In genomic region chr5:112243539-112244274, GRCm38 (mm10) we compare ENCODE assay signal across 14 mouse cellular contexts. TPM values are rescaled to one million over a fixed set of nuclear protein-coding genes. Genes with fewer than 3 reads are reported as not detected.
DNase-seq lines count a peak whose midpoint lies in the region; ATAC-seq and TF ChIP-seq lines count a peak whose summit lies in the region.
"Had no signal": no experiment of that assay in that cellular context is flagged by ENCODE, and none has a peak within 500 bp of the region (broad histone marks: within the 10 kb centered on the region; RNA-seq: fewer than 3 reads in every experiment).

No protein-coding gene starts in this region.

- DNase-seq in 416B (ENCODE audit: low read depth): peak; percentile 47
- peak; percentile 38 for DNase-seq in kidney, postnatal 10 days
- DNase-seq in midbrain, embryonic 11.5 days (ENCODE audit: low spot score, missing footprints): no peak
- no peak for DNase-seq in lung, postnatal 25 days (ENCODE audit: low spot score)
- DNase-seq in cerebellum, postnatal 36 days: no peak
- DNase-seq: cerebellum, adult 18-20 months; layer of hippocampus, postnatal 36 days; left cerebral cortex, postnatal 4 days; lung, embryonic 14.5 days; thymus, adult 2 months had no signal

- peaks cover 29% of the 10 kb centered on the region for H3K4me1 ChIP-seq in liver, embryonic 16.5 days (ENCODE audit: control insufficient read depth, low read depth, low read length)
- peaks cover 16% of the 10 kb centered on the region for H3K4me1 ChIP-seq in midbrain, embryonic 11.5 days (ENCODE audit: control insufficient read depth, insufficient read depth, low read length)

- H3K4me3 ChIP-seq in C2C12 (ENCODE audit: insufficient read depth, poor library complexity, severe bottlenecking): no peak overlapping the region
- H3K4me3 ChIP-seq in liver, embryonic 16.5 days (ENCODE audit: low read depth, low read length): no peak overlapping the region
- no peak overlapping the region for H3K4me3 ChIP-seq in midbrain, embryonic 11.5 days (ENCODE audit: low read depth, low read length)

- no peak for TF ChIP-seq CTCF in C2C12 (IDR thresholded peaks at IDR 0.05; ENCODE audit: control insufficient read depth, insufficient read depth, insufficient read length)

- peak overlapping the region; percentile 52; the same call in 1 of the 2 replicates for H3K27ac ChIP-seq in liver, embryonic 16.5 days (ENCODE audit: low read length)
- H3K27ac ChIP-seq in midbrain, embryonic 11.5 days (ENCODE audit: low read depth, low read length): no peak overlapping the region
- H3K27ac ChIP-seq: hindbrain, embryonic 14.5 days had no signal

- no peak overlapping the region for H3ac ChIP-seq in C2C12 (ENCODE audit: control insufficient read depth, insufficient read length, low read depth)

- H3K4me2 ChIP-seq in liver, embryonic 16.5 days (ENCODE audit: low read depth, low read length): 0 out of 2 replicates have a peak overlapping the region, but pooled peaks have one; percentile 2
- no peak overlapping the region for H3K4me2 ChIP-seq in midbrain, embryonic 11.5 days
- H3K4me2 ChIP-seq: hindbrain, embryonic 14.5 days; lung, embryonic 14.5 days had no signal

- ATAC-seq in liver, embryonic 16.5 days (ENCODE audit: low read depth): peak; percentile 38; the same call in 1 of the 2 replicates
- ATAC-seq in midbrain, embryonic 11.5 days (ENCODE audit: low FRiP score): no peak
- ATAC-seq: midbrain, embryonic 16.5 days had no signal

- no peaks in the 10 kb centered on the region for H3K79me3 ChIP-seq in C2C12 (ENCODE audit: low read depth)

- no peaks in the 10 kb centered on the region for H3K9me3 ChIP-seq in liver, embryonic 16.5 days (replicated peaks; ENCODE audit: control insufficient read depth, low read length)
- no peaks in the 10 kb centered on the region for H3K9me3 ChIP-seq in midbrain, embryonic 11.5 days (ENCODE audit: control insufficient read depth, low read length)

- no peaks in the 10 kb centered on the region for H3K27me3 ChIP-seq in C2C12 (ENCODE audit: control insufficient read depth, insufficient read depth, insufficient read length)
- H3K27me3 ChIP-seq in liver, embryonic 16.5 days (ENCODE audit: control insufficient read depth, insufficient read depth, low read depth, low read length): no peaks in the 10 kb centered on the region
- H3K27me3 ChIP-seq in midbrain, embryonic 11.5 days (ENCODE audit: control insufficient read depth, insufficient read depth, low read length): no peaks in the 10 kb centered on the region

- H3K36me3 ChIP-seq in C2C12 (ENCODE audit: control insufficient read depth, insufficient read depth): no peaks in the 10 kb centered on the region
- H3K36me3 ChIP-seq in liver, embryonic 16.5 days (ENCODE audit: control insufficient read depth, insufficient read depth): no peaks in the 10 kb centered on the region
- no peaks in the 10 kb centered on the region for H3K36me3 ChIP-seq in midbrain, embryonic 11.5 days (ENCODE audit: control insufficient read depth, insufficient read depth, low read length)

- no peak overlapping the region for H3K9ac ChIP-seq in liver, embryonic 16.5 days (ENCODE audit: low read depth, low read length)
- H3K9ac ChIP-seq in midbrain, embryonic 11.5 days (ENCODE audit: low read length): no peak overlapping the region
- H3K9ac ChIP-seq: hindbrain, embryonic 14.5 days; lung, embryonic 14.5 days had no signal

- H3K79me2 ChIP-seq in C2C12 (ENCODE audit: control insufficient read depth, insufficient read depth): no peaks in the 10 kb centered on the region

- 32% methylated on average over 10 of the region's 10 CpGs for WGBS in liver, embryonic 16.5 days (ENCODE audit: insufficient replicate concordance)
- WGBS in midbrain, embryonic 11.5 days: 73% methylated on average over 10 of the region's 10 CpGs

TF ChIP-seq in C2C12, 6 proteins besides CTCF, POLR2A, EP300 and RAD21:
- TF ChIP-seq MYOG (IDR thresholded peaks at IDR 0.05; ENCODE audit: control insufficient read depth, extremely low read depth, insufficient read length) (no peak), MYOD1 (IDR thresholded peaks at IDR 0.05; ENCODE audit: control insufficient read depth, insufficient read length, low read depth) (no peak), FOSL1 (IDR thresholded peaks at IDR 0.05; ENCODE audit: insufficient read depth, low read length, poor library complexity, severe bottlenecking) (no peak), CEBPB (IDR thresholded peaks at IDR 0.05; ENCODE audit: low read depth) (peak; percentile 50), MAX (IDR thresholded peaks at IDR 0.05) (no peak), USF1 (IDR thresholded peaks at IDR 0.05; ENCODE audit: low read depth) (no peak)

RNA-seq across cellular contexts. Expression of gene Cryba4, which starts 8.6 kb away (rescaled TPM):
- polyA plus RNA-seq in C2C12 (2012; fragmentation: generic; extraction: Trizol): 1.9 TPM
- polyA plus RNA-seq in liver, embryonic 16.5 days (2015; fragmentation: Nextera tagmentation; extraction: Ambion mirVana): 0.49 and 0.67 TPM in 2 replicates
- polyA plus RNA-seq in midbrain, embryonic 11.5 days (2014; fragmentation: Nextera tagmentation; extraction: Ambion mirVana): 0.52 and 2.0 TPM in 2 replicates

RNA-seq across cellular contexts. Expression of gene Crybb1, which starts 11.9 kb away (rescaled TPM):
- polyA plus RNA-seq in C2C12 (2012; fragmentation: generic; extraction: Trizol): 0.06 TPM
- polyA plus RNA-seq in liver, embryonic 16.5 days (2015; fragmentation: Nextera tagmentation; extraction: Ambion mirVana): 0.28 and 0.32 TPM in 2 replicates
- 0.29 and 0.84 TPM in 2 replicates for polyA plus RNA-seq in midbrain, embryonic 11.5 days (2014; fragmentation: Nextera tagmentation; extraction: Ambion mirVana)

RNA-seq across cellular contexts. Expression of gene Tpst2, which starts 32.8 kb away (rescaled TPM):
- 155 TPM for polyA plus RNA-seq in C2C12 (2012; fragmentation: generic; extraction: Trizol)
- 38.5 and 38.8 TPM in 2 replicates for polyA plus RNA-seq in liver, embryonic 16.5 days (2015; fragmentation: Nextera tagmentation; extraction: Ambion mirVana)
- polyA plus RNA-seq in midbrain, embryonic 11.5 days (2014; fragmentation: Nextera tagmentation; extraction: Ambion mirVana): 29.3 and 33.5 TPM in 2 replicates

Comparison
In these comparisons a context has a peak if more than half of its experiments do, and no peak if none do; other contexts are left out.
1. DNase-seq: peak in 416B (single experiment) and kidney, postnatal 10 days (single experiment); none in midbrain, embryonic 11.5 days (single experiment), lung, postnatal 25 days (single experiment) and cerebellum, postnatal 36 days (0 of 2).